Mouse (Mus musculus) bone marrow macrophage, adult 2 months (primary cell): ENCODE data around the gene Tia1.

Source experiments
- CTCF ChIP-seq: IDR thresholded peaks from 2 replicates; pipeline ENCODE4 v1.5.1; 2012; ENCODE audit warnings: low read depth, mild to moderate bottlenecking, low read length, moderate library complexity
- POLR2A ChIP-seq: IDR thresholded peaks from 2 replicates; pipeline ENCODE4 v1.6.1; 2012; ENCODE audit warnings: mild to moderate bottlenecking, low read depth, low read length, borderline replicate concordance

- TF ChIP-seq CTCF (no peak), POLR2A (no peak)
These were observed 76.3 kb downstream of the Tia1 start for GRCm38 (mm10) chr6:86480189-86480831.
